Mouse (Mus musculus): Measurements from ENCODE around the gene Dpp6. TPM values are rescaled to one million over a fixed set of nuclear protein-coding genes. Genes with fewer than 3 reads are reported as not detected.

Dpp6 gene
- polyA plus RNA-seq, 1 experiment from 2014 or later: 7.0 TPM

DNA sequence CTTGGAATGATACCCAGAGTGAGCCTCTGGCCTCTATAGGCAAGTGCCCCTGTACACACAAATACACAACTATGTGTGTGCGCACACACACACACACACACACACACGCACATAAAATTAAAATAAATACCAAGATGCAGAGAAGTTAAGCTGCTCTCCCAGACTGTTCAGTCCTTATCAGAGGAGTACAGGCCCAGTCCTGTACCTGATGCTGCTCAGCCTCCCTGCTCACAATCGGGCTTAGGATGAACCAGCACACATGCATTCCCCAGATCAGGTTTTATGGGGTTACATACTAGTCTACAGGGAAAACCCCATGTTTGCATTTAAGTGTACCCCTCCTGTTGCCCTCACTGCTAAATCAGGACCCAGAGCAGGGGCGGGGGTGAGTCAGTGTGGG is 847.1 kb downstream of the Dpp6 start:
- H3K27me3 ChIP-seq (ENCODE audit: low read depth, poor library complexity, severe bottlenecking): no peaks in the 10 kb centered on the region
- no peak for DNase-seq (ENCODE audit: low spot score)
- H3K27ac ChIP-seq (replicated peaks): no peak overlapping the region
- H3K36me3 ChIP-seq: no peaks in the 10 kb centered on the region
- no peaks in the 10 kb centered on the region for H3K9me3 ChIP-seq (replicated peaks)
- no peak overlapping the region for H3K4me3 ChIP-seq
- H3K4me1 ChIP-seq: no peaks in the 10 kb centered on the region
- WGBS: 90% methylated on average over 4 of the region's 4 CpGs

DNA sequence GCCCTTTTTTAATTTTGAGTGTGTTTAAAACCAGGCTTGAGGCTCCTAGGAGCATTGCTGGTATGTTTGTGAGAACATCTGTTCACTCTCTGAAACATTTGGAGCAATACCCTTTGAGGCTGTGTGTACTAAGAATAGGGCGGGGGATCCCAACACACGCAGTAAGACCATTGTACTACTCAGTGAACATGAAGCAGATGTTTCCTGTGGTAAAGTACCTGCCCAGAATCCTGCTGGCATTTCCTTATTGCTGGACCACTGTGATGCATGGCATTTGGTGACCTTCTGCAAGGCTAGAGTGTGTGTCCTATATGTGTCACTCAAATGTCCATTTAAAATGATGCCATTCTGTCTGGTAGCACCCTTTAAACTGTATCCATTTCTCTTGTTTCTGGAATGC is 854.5 kb downstream of the Dpp6 start:
- DNase-seq (ENCODE audit: low spot score): no peak
- Histone ChIP-seq H3K36me3 (no peaks in the 10 kb centered on the region), H3K27ac (replicated peaks) (no peak overlapping the region), H3K4me3 (no peak overlapping the region), H3K9me3 (replicated peaks) (no peaks in the 10 kb centered on the region), H3K27me3 (ENCODE audit: low read depth, poor library complexity, severe bottlenecking) (no peaks in the 10 kb centered on the region), H3K4me1 (no peaks in the 10 kb centered on the region)
- WGBS: 82% methylated on average over 2 of the region's 2 CpGs

GRCm38 (mm10) chr5:27677247-27677666 is 860.3 kb downstream of the Dpp6 start:
- no peaks in the 10 kb centered on the region for H3K9me3 ChIP-seq (replicated peaks)
- H3K27ac ChIP-seq (replicated peaks): no peak overlapping the region
- no peaks in the 10 kb centered on the region for H3K4me1 ChIP-seq
- WGBS: 55% methylated on average over 5 of the region's 5 CpGs
- no peak for DNase-seq (ENCODE audit: low spot score)
- H3K36me3 ChIP-seq: no peaks in the 10 kb centered on the region
- H3K27me3 ChIP-seq (ENCODE audit: low read depth, poor library complexity, severe bottlenecking): no peaks in the 10 kb centered on the region
- H3K4me3 ChIP-seq: no peak overlapping the region

- Histone ChIP-seq H3K27me3 (ENCODE audit: low read depth, poor library complexity, severe bottlenecking) (no peaks in the 10 kb centered on the region), H3K9me3 (replicated peaks) (no peaks in the 10 kb centered on the region), H3K27ac (replicated peaks) (no peak overlapping the region), H3K4me1 (no peaks in the 10 kb centered on the region), H3K4me3 (no peak overlapping the region), H3K36me3 (no peaks in the 10 kb centered on the region)
- 84% methylated on average over 1 of the region's 1 CpGs for WGBS
- no peak for DNase-seq (ENCODE audit: low spot score)
Observed at GRCm38 (mm10) chr5:27679151-27679550, 862.1 kb downstream of the Dpp6 start.

DNA sequence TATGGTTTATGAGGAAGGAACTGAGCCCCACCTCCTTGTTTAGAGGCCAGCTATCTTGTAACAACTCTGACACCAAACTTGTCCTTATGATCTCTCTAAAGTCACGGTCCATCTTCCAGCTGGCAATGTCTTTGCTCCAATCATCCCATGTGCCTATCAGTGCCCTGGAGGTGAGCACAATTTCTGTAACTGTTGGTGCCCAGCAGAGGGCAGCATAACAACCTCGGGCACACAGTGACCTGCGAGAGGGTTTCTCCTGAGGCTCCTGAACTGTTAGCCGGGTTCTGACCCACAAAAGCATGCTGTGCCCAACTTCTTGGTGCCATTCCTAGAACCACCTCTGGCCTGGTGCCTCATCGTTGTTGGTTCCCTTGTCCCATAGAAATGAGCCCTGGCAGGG is 863.5 kb downstream of the Dpp6 start:
- Histone ChIP-seq H3K4me3 (no peak overlapping the region), H3K27me3 (ENCODE audit: low read depth, poor library complexity, severe bottlenecking) (no peaks in the 10 kb centered on the region), H3K27ac (replicated peaks) (no peak overlapping the region), H3K9me3 (replicated peaks) (no peaks in the 10 kb centered on the region), H3K36me3 (no peaks in the 10 kb centered on the region), H3K4me1 (no peaks in the 10 kb centered on the region)
- WGBS: 37% methylated on average over 5 of the region's 5 CpGs
- DNase-seq (ENCODE audit: low spot score): peak; percentile 34

- no peak overlapping the region for H3K4me3 ChIP-seq
- DNase-seq (ENCODE audit: low spot score): no peak
- 91% methylated on average over 11 of the region's 11 CpGs for WGBS
Observed at GRCm38 (mm10) chr5:27685162-27685561, 868.2 kb downstream of the Dpp6 start.

GRCm38 (mm10) chr5:27685923-27686322 is 868.9 kb downstream of the Dpp6 start:
- WGBS: 72% methylated on average over 3 of the region's 3 CpGs
- no peaks in the 10 kb centered on the region for H3K4me1 ChIP-seq
- peaks cover 3% of the 10 kb centered on the region; the same call in 1 of the 2 replicates for H3K9me3 ChIP-seq (replicated peaks)
- no peak overlapping the region for H3K27ac ChIP-seq (replicated peaks)
- no peak for DNase-seq (ENCODE audit: low spot score)
- H3K36me3 ChIP-seq: no peaks in the 10 kb centered on the region
- H3K4me3 ChIP-seq: no peak overlapping the region
- no peaks in the 10 kb centered on the region for H3K27me3 ChIP-seq (ENCODE audit: low read depth, poor library complexity, severe bottlenecking)

More at GRCm38 (mm10) chr5:27685162-27685561, 868.2 kb downstream of the Dpp6 start:
- Histone ChIP-seq H3K27me3 (ENCODE audit: low read depth, poor library complexity, severe bottlenecking) (no peaks in the 10 kb centered on the region), H3K27ac (replicated peaks) (no peak overlapping the region), H3K36me3 (no peaks in the 10 kb centered on the region), H3K9me3 (replicated peaks) (peaks cover 3% of the 10 kb centered on the region; the same call in 1 of the 2 replicates), H3K4me1 (no peaks in the 10 kb centered on the region)

- no peak for DNase-seq (ENCODE audit: low spot score)
- 82% methylated on average over 2 of the region's 2 CpGs for WGBS
- H3K4me1 ChIP-seq: no peaks in the 10 kb centered on the region
- H3K36me3 ChIP-seq: no peaks in the 10 kb centered on the region
- peaks cover 3% of the 10 kb centered on the region; the same call in 1 of the 2 replicates for H3K9me3 ChIP-seq (replicated peaks)
- no peaks in the 10 kb centered on the region for H3K27me3 ChIP-seq (ENCODE audit: low read depth, poor library complexity, severe bottlenecking)
- H3K27ac ChIP-seq (replicated peaks): no peak overlapping the region
- H3K4me3 ChIP-seq: no peak overlapping the region
Observed at GRCm38 (mm10) chr5:27687311-27687710, 870.3 kb downstream of the Dpp6 start.

- Histone ChIP-seq H3K9me3 (replicated peaks) (no peaks in the 10 kb centered on the region), H3K4me1 (peaks cover 15% of the 10 kb centered on the region; the same call in 1 of the 2 replicates), H3K36me3 (no peaks in the 10 kb centered on the region), H3K27ac (replicated peaks) (no peak overlapping the region), H3K4me3 (no peak overlapping the region), H3K27me3 (ENCODE audit: low read depth, poor library complexity, severe bottlenecking) (no peaks in the 10 kb centered on the region)
- no peak for DNase-seq (ENCODE audit: low spot score)
- 86% methylated on average over 6 of the region's 6 CpGs for WGBS
Observed at GRCm38 (mm10) chr5:27702482-27702881, 885.5 kb downstream of the Dpp6 start.

DNA sequence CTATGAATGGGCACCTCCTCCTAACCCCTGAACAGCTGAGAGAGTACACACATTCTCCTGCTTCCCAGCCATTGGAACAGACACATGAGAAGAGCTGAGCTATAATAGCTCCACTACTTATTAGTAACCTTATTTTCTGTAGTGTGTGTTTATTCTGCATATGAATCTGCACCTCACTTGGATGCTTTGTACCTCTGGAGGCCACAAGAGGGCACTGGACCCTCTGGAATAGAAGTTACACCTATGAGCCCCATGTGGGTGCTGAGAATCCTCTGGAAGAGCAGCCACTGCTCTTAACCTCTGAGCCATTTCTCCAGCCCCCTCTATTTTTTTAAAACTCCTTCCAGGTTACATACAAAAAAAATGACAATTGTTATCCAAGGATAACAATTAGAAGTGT is 888.0 kb downstream of the Dpp6 start:
- DNase-seq (ENCODE audit: low spot score): no peak
- Histone ChIP-seq H3K4me3 (no peak overlapping the region), H3K9me3 (replicated peaks) (no peaks in the 10 kb centered on the region), H3K4me1 (peaks cover 20% of the 10 kb centered on the region; the same call in 1 of the 2 replicates), H3K36me3 (no peaks in the 10 kb centered on the region), H3K27me3 (ENCODE audit: low read depth, poor library complexity, severe bottlenecking) (no peaks in the 10 kb centered on the region), H3K27ac (replicated peaks) (no peak overlapping the region)

- H3K9me3 ChIP-seq (replicated peaks): no peaks in the 10 kb centered on the region
- H3K27me3 ChIP-seq (ENCODE audit: low read depth, poor library complexity, severe bottlenecking): no peaks in the 10 kb centered on the region
- H3K4me3 ChIP-seq: no peak overlapping the region
- WGBS: 76% methylated on average over 6 of the region's 6 CpGs
- DNase-seq (ENCODE audit: low spot score): no peak
- H3K36me3 ChIP-seq: no peaks in the 10 kb centered on the region
- H3K4me1 ChIP-seq: peaks cover 28% of the 10 kb centered on the region
- no peak overlapping the region for H3K27ac ChIP-seq (replicated peaks)
Observed at GRCm38 (mm10) chr5:27706551-27706950, 889.5 kb downstream of the Dpp6 start.

GRCm38 (mm10) chr5:27707283-27707682 is 890.3 kb downstream of the Dpp6 start:
- DNase-seq (ENCODE audit: low spot score): no peak
- Histone ChIP-seq H3K4me1 (peaks cover 28% of the 10 kb centered on the region), H3K27ac (replicated peaks) (peak overlapping the region; percentile 33; the same call in 1 of the 2 replicates), H3K4me3 (no peak overlapping the region), H3K27me3 (ENCODE audit: low read depth, poor library complexity, severe bottlenecking) (no peaks in the 10 kb centered on the region), H3K9me3 (replicated peaks) (no peaks in the 10 kb centered on the region), H3K36me3 (no peaks in the 10 kb centered on the region)

DNA sequence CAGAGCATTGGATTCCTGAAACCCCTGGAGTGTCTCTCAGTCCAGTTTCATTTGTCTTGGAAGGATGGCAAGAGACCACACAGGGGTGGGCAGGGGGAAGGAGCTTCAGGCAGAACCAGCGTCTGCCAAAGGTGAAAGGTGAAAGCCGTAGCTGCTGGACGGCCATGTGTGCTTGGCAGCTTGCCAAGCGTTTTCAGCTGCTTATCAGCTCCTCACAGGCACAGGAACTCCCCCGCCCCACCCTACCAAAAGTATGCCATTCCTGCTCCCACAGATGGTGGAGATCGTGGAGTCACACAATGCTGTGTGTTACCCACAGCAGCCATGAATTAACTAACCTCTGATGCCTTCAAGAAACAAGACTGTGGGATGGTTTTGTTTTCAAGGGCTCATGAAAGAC is 891.2 kb downstream of the Dpp6 start:
- H3K4me1 ChIP-seq: peaks cover 28% of the 10 kb centered on the region
- no peaks in the 10 kb centered on the region for H3K36me3 ChIP-seq
- H3K9me3 ChIP-seq (replicated peaks): no peaks in the 10 kb centered on the region
- DNase-seq (ENCODE audit: low spot score): no peak
- no peak overlapping the region for H3K27ac ChIP-seq (replicated peaks)
- no peak overlapping the region for H3K4me3 ChIP-seq
- no peaks in the 10 kb centered on the region for H3K27me3 ChIP-seq (ENCODE audit: low read depth, poor library complexity, severe bottlenecking)
- WGBS: 74% methylated on average over 6 of the region's 6 CpGs

Data from midbrain, embryonic 10.5 days (tissue).